Mouse (Mus musculus) bone marrow, adult 2 months (tissue): ENCODE measurements around the gene Camk2g. TPM values are rescaled to one million over a fixed set of nuclear protein-coding genes. Genes with fewer than 3 reads are reported as not detected.

ENCODE experiments used
- H3K27ac ChIP-seq: fragments of 200-500 bp; 2 replicates; pipeline ENCODE4 v1.5.1; 2012; ENCODE audit warnings: low read depth, mild to moderate bottlenecking, control low read depth, inconsistent platforms, low read length; ENCODE audit not compliant: control insufficient read depth, poor library complexity, insufficient read depth
- H3K4me1 ChIP-seq: fragments of 200-500 bp; 2 replicates; pipeline ENCODE4 v1.6.1; 2011; ENCODE audit warnings: low read length; ENCODE audit not compliant: control insufficient read depth, insufficient read depth
- H3K4me3 ChIP-seq: fragments of 200-500 bp; replicated peaks from 2 replicates; pipeline ENCODE3; 2011; ENCODE audit warnings: mild to moderate bottlenecking, low read depth, low read length, control low read depth; ENCODE audit not compliant: control insufficient read depth
- CTCF ChIP-seq: fragments of 200-500 bp; IDR thresholded peaks from 2 replicates; pipeline ENCODE4 v1.5.1; 2011; ENCODE audit warnings: low read length, control low read depth; ENCODE audit not compliant: control insufficient read depth, insufficient read depth
- POLR2A ChIP-seq: fragments of 200-500 bp; IDR thresholded peaks from 2 replicates; pipeline ENCODE4 v1.6.1; 2011; ENCODE audit warnings: low read depth, mild to moderate bottlenecking, control low read depth, low read length, borderline replicate concordance; ENCODE audit not compliant: control insufficient read depth
- WGBS: fragments of 180-500 bp; shearing (Covaris S2); methylation state at CpG from one replicate; pipeline ENCODE4 v1.1.7; 2018; 5-methylcytosine and 5-hydroxymethylcytosine counted together
- polyA plus RNA-seq: library from polyadenylated mRNA; stranded (reverse); fragments of >200 nt; gene quantifications from 2 replicates; pipeline ENCODE4 v1.2.4, GENCODE M21; 2011; ENCODE audit warnings: low replicate concordance; ENCODE audit not compliant: missing spikeins, insufficient read depth, insufficient read length

The Camk2g gene
- polyA plus RNA-seq, 1 experiment, result 13.8 TPM

GRCm38 (mm10) chr14:20811779-20812406, 18.0 kb upstream of the Camk2g start:
- H3K4me1 ChIP-seq, result peaks cover 1% of the 10 kb centered on the region; the same call in 1 of the 2 replicates
- no peak overlapping the region for H3K27ac ChIP-seq
- TF ChIP-seq CTCF, result no peak
- no peak for TF ChIP-seq POLR2A
- 46% methylated on average over 7 of the region's 7 CpGs for WGBS
- H3K4me3 ChIP-seq, result no peak overlapping the region

- WGBS, result 21% methylated on average over 8 of the region's 8 CpGs
Measured at GRCm38 (mm10) chr14:20811236-20811635, 17.3 kb upstream of the Camk2g start.

GRCm38 (mm10) chr14:20809820-20810219, 15.9 kb upstream of the Camk2g start:
- Histone ChIP-seq H3K4me3 (no peak overlapping the region), H3K27ac (no peak overlapping the region), H3K4me1 (peaks cover 1% of the 10 kb centered on the region; the same call in 1 of the 2 replicates)
- TF ChIP-seq CTCF, result no peak
- TF ChIP-seq POLR2A, result no peak

More at GRCm38 (mm10) chr14:20811236-20811635, 17.3 kb upstream of the Camk2g start:
- no peak overlapping the region for H3K27ac ChIP-seq
- TF ChIP-seq CTCF (no peak), POLR2A (no peak)
- H3K4me3 ChIP-seq, result no peak overlapping the region
- peaks cover 1% of the 10 kb centered on the region; the same call in 1 of the 2 replicates for H3K4me1 ChIP-seq

- WGBS, result 73% methylated on average over 4 of the region's 4 CpGs
- H3K27ac ChIP-seq, result no peak overlapping the region
- TF ChIP-seq POLR2A, result no peak
- TF ChIP-seq CTCF, result no peak
- no peak overlapping the region for H3K4me3 ChIP-seq
- H3K4me1 ChIP-seq, result peaks cover 1% of the 10 kb centered on the region; the same call in 1 of the 2 replicates
Measured at GRCm38 (mm10) chr14:20809349-20809748, 15.5 kb upstream of the Camk2g start.

- Histone ChIP-seq H3K4me1 (peaks cover 1% of the 10 kb centered on the region; the same call in 1 of the 2 replicates), H3K27ac (no peak overlapping the region), H3K4me3 (no peak overlapping the region)
- 92% methylated on average over 14 of the region's 14 CpGs for WGBS
- TF ChIP-seq POLR2A, result no peak
Measured at GRCm38 (mm10) chr14:20806116-20806840, 12.4 kb upstream of the Camk2g start.

- Histone ChIP-seq H3K4me1 (peaks cover 1% of the 10 kb centered on the region; the same call in 1 of the 2 replicates), H3K27ac (no peak overlapping the region), H3K4me3 (no peak overlapping the region)
- 71% methylated on average over 9 of the region's 9 CpGs for WGBS
- TF ChIP-seq CTCF (no peak), POLR2A (no peak)
Measured at GRCm38 (mm10) chr14:20804964-20805672, 11.2 kb upstream of the Camk2g start.

GRCm38 (mm10) chr14:20804481-20804880, 10.6 kb upstream of the Camk2g start:
- Histone ChIP-seq H3K4me3 (no peak overlapping the region), H3K4me1 (peaks cover under 1% of the 10 kb centered on the region; the same call in 1 of the 2 replicates), H3K27ac (no peak overlapping the region)
- WGBS, result 51% methylated on average over 5 of the region's 5 CpGs
- TF ChIP-seq POLR2A, result no peak
- no peak for TF ChIP-seq CTCF

GRCm38 (mm10) chr14:20803606-20803938, 9.7 kb upstream of the Camk2g start:
- Histone ChIP-seq H3K4me1 (no peaks in the 10 kb centered on the region; the same call in 1 of the 2 replicates), H3K27ac (no peak overlapping the region), H3K4me3 (no peak overlapping the region)
- 7% methylated on average over 7 of the region's 7 CpGs for WGBS
- TF ChIP-seq POLR2A (no peak), CTCF (peak; percentile 93)
